Comparison of ENCODE assay signal across 8 mouse cellular contexts in the genomic region with DNA sequence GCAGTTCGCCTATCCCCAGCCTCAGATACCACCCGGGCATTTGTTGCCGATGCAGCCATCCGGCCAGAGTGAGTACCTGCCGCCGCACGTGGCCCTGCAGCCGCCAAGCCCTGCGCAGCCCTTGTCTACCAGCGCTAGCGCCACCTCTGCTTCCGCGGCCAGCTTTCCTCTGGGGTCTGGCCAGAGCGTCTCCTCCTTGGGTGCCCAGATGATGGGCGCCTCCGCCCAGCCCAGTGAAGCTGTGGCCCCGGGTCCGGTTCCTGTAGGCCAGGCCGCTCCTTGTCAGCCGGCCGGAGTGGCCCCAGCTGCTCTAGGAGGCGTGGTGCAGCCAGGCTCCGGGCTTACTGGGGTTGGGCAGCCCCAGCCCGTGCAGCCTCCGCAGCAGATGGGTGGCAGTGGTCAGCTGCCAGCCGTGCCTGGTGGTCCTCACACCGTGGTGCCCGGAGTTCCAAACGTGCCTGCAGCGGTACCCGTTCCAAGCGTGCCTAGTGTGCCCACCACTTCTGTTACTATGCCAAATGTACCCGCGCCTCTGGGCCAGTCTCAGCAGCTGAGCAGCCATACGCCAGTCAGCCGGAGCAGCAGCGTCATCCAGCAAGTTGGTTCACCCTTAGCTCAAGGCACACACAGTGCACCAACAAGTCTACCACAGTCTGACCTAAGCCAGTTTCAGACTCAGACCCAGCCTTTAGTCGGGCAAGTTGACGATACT. TPM values are rescaled to one million over a fixed set of nuclear protein-coding genes. Genes with fewer than 3 reads are reported as not detected.
A peak's percentile ranks its signal among the peaks of the same experiment; 100 is the strongest.
DNase-seq lines count a peak whose midpoint lies in the region; ATAC-seq and TF ChIP-seq lines count a peak whose summit lies in the region.

No protein-coding gene starts in this region.

- H3K27me3 ChIP-seq in hindbrain, embryonic 13.5 days = no peaks in the 10 kb centered on the region

- TF ChIP-seq CTCF in left cerebral cortex, adult 2 months (IDR thresholded peaks at IDR 0.05) = no peak

- H3K27ac ChIP-seq in hindbrain, embryonic 13.5 days = peak overlapping the region; percentile 99
- H3K27ac ChIP-seq in left cerebral cortex, adult 2 months = peak overlapping the region; percentile 98

- WGBS in hindbrain, embryonic 13.5 days = under 1% methylated on average over 39 of the region's 39 CpGs

- peaks cover 29% of the 10 kb centered on the region for H3K4me1 ChIP-seq in hindbrain, embryonic 13.5 days (replicated peaks)

- peak; percentile 63 for DNase-seq in NIH3T3 (ENCODE audit: low read depth)
- peak; percentile 79 to 90 for DNase-seq in cerebellum, postnatal 10 days
- peak; percentile 34 to 45 for DNase-seq in frontal cortex, postnatal 14 days (ENCODE audit: low spot score in 2 of 2)
- peak; percentile 43 to 47 for DNase-seq in left cerebral cortex, adult 2 months (ENCODE audit: extremely low spot score in 1 of 2, low spot score in 2 of 2)
- DNase-seq in lung, postnatal 36 days = peak; percentile 39
- DNase-seq in retina, embryonic 14.5 days (ENCODE audit: low spot score) = peak; percentile 49
- DNase-seq in urinary bladder, adult 18-20 months (ENCODE audit: low spot score in 2 of 2) = peak; percentile 27 to 65

- peak; percentile 63 for ATAC-seq in hindbrain, embryonic 13.5 days (ENCODE audit: low FRiP score)

- no peaks in the 10 kb centered on the region for H3K9me3 ChIP-seq in hindbrain, embryonic 13.5 days

- no peaks in the 10 kb centered on the region for H3K36me3 ChIP-seq in hindbrain, embryonic 13.5 days

- peak overlapping the region; percentile 98 for H3K9ac ChIP-seq in hindbrain, embryonic 13.5 days

- intact Hi-C loops in left cerebral cortex, adult 2 months (cut with DNase I) = loop anchor here (2.0 to 10.0 kb wide), 4 partner anchors 76 to 682 kb away; a partner anchor contains a TSS

- H3K4me3 ChIP-seq in hindbrain, embryonic 13.5 days = peak overlapping the region; percentile 85
- H3K4me3 ChIP-seq in left cerebral cortex, adult 2 months = peak overlapping the region; percentile 71

- peak overlapping the region; percentile 97 for H3K4me2 ChIP-seq in hindbrain, embryonic 13.5 days

RNA-seq across cellular contexts. Expression of a gene that starts 2.4 kb away (rescaled TPM):
- polyA plus RNA-seq in hindbrain, embryonic 13.5 days (2015; fragmentation: Nextera tagmentation; extraction: Ambion mirVana) = 8.2 and 8.6 TPM in 2 replicates
- 10 to 100 TPM; 36.9 to 40.7 TPM for total RNA-seq in left cerebral cortex, adult 2 months (2021)

Comparison
In these comparisons a context has a peak if more than half of its experiments do, and no peak if none do; other contexts are left out.
1. Peak in every context shown above with its lines: DNase-seq, ATAC-seq, H3K4me3 ChIP-seq and H3K27ac ChIP-seq.